Mouse (Mus musculus) lung, postnatal 10 days (tissue): ENCODE results near the gene S1pr5.
"Not testable (repeated sequence)": the region's sequence is repeated elsewhere in the genome, so short reads cannot be mapped to it uniquely, and the experiment has no call there.

Source experiments
- DNase-seq: peaks from one replicate; pipeline ENCODE4 v3.0.0; 2021

S1pr5 gene

GRCm38 (mm10) chr9:21236991-21237367, 11.3 kb downstream of the S1pr5 start:
- DNase-seq, result no peak

- no peak for DNase-seq
These were observed 12.9 kb downstream of the S1pr5 start for GRCm38 (mm10) chr9:21235341-21235740.

- no peak for DNase-seq
These were observed 14.4 kb downstream of the S1pr5 start for GRCm38 (mm10) chr9:21233805-21234204.

GRCm38 (mm10) chr9:21233366-21233765, 14.9 kb downstream of the S1pr5 start:
- no peak for DNase-seq

GRCm38 (mm10) chr9:21232867-21233266, 15.4 kb downstream of the S1pr5 start:
- no peak for DNase-seq

- no peak for DNase-seq
These were observed 16.7 kb downstream of the S1pr5 start for GRCm38 (mm10) chr9:21231551-21231950.

GRCm38 (mm10) chr9:21227342-21227741, 20.9 kb downstream of the S1pr5 start:
- DNase-seq, result no peak

GRCm38 (mm10) chr9:21225415-21225758, 22.9 kb downstream of the S1pr5 start:
- no peak for DNase-seq

- peak; percentile 29 for DNase-seq
These were observed 23.4 kb downstream of the S1pr5 start for GRCm38 (mm10) chr9:21224576-21225414.

GRCm38 (mm10) chr9:21223906-21224305, 24.3 kb downstream of the S1pr5 start:
- no peak for DNase-seq

- DNase-seq, result not testable (repeated sequence)
These were observed 24.8 kb downstream of the S1pr5 start for GRCm38 (mm10) chr9:21223490-21223889.

GRCm38 (mm10) chr9:21221383-21221929, 26.8 kb downstream of the S1pr5 start:
- peak; percentile 76 for DNase-seq

GRCm38 (mm10) chr9:21220490-21221382, 27.5 kb downstream of the S1pr5 start:
- peak; percentile 95 for DNase-seq

- DNase-seq, result peak; percentile 45
These were observed 28.4 kb downstream of the S1pr5 start for GRCm38 (mm10) chr9:21219820-21220219.

GRCm38 (mm10) chr9:21216050-21216841, 32.0 kb downstream of the S1pr5 start:
- DNase-seq, result peak; percentile 32

GRCm38 (mm10) chr9:21213617-21214190, 34.5 kb downstream of the S1pr5 start:
- DNase-seq, result no peak

- DNase-seq, result no peak
These were observed 36.6 kb downstream of the S1pr5 start for GRCm38 (mm10) chr9:21211624-21212023.

- DNase-seq, result no peak
These were observed 37.4 kb downstream of the S1pr5 start for GRCm38 (mm10) chr9:21210821-21211220.

- DNase-seq, result no peak
These were observed 39.6 kb downstream of the S1pr5 start for GRCm38 (mm10) chr9:21208626-21209025.

GRCm38 (mm10) chr9:21206848-21207247, 41.4 kb downstream of the S1pr5 start:
- no peak for DNase-seq

GRCm38 (mm10) chr9:21204528-21205272, 43.5 kb downstream of the S1pr5 start:
- peak; percentile 34 for DNase-seq

GRCm38 (mm10) chr9:21204156-21204527, 44.1 kb downstream of the S1pr5 start:
- DNase-seq, result no peak
